Mouse (Mus musculus): Measurements from ENCODE around the gene Bach1. TPM values are rescaled to one million over a fixed set of nuclear protein-coding genes. Genes with fewer than 3 reads are reported as not detected.

Bach1 gene
- polyA plus RNA-seq, 1 experiment from 2014 or later, result 23.4 TPM

DNA sequence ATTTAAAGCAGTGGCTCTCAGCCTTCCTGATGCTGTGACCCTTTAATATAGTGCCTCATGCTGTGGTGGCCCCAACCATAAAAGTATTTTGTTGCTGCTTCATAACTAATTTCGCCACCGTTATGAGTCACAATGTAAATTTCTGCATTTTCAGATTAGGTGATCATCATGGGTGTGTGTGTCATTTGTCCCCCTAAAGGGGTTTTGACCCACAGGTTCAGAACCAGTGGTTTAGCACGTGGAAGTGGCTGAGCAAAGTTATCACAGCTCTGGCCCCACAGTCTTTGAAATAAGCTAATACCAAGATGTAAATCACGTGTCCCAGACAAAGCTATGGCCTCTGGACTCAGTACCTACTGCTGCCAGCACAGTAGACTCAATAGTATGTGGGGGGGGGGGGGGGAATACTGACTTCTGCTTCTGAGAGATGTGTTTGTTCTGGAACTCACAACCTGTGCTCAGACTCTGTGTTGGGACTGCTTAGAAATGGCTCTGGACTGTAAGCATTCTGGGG is 36.2 kb downstream of the Bach1 start:
- Histone ChIP-seq H3K9me3 (no peaks in the 10 kb centered on the region), H3K9ac (no peak overlapping the region), H3K4me1 (no peaks in the 10 kb centered on the region), H3K36me3 (peaks cover 24% of the 10 kb centered on the region), H3K27ac (no peak overlapping the region), H3K4me2 (replicated peaks) (no peak overlapping the region), H3K4me3 (no peak overlapping the region), H3K27me3 (replicated peaks) (no peaks in the 10 kb centered on the region)
- no peak for ATAC-seq (ENCODE audit: low FRiP score, low read depth)
- 91% methylated on average over 4 of the region's 4 CpGs for WGBS

DNA sequence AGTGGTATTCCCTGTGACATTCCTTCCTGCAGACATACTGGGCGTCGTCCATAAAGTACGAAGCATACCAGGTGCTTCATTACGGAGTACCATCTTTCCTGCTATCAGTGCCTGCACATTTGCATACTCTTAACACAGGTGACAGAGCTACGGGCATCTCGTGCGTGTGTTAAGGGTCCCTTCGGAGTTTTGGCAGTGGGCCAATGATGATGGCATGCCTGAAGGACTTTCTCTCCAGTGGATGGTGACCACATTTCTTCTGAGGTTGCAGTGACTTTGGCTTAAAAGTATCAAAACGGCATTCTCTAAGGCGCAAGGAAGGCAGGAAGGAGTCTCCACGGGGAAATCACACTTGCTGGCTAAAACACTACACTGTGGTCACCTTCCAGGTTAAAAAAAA is 37.4 kb downstream of the Bach1 start:
- WGBS, result 89% methylated on average over 11 of the region's 11 CpGs
- no peak for ATAC-seq (ENCODE audit: low FRiP score, low read depth)

DNA sequence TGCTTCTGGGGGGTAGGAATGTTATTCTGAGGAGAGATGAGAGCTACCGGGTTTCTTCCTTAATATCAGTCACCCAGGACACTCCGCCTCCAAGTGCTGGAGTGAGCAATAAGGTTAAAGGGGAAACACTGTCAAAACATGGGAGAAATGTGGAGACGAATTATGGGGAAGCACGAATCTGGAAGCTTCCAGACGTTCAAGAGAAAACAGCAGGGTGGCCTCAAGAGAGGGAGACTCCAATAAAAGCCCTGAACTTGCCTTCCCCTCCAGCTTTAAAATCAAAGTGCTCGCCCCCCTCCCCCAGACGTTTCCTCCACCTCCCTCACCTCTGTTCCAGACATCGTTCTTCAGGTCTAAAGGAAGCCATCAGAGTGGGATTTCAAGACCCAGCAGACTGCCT is 38.6 kb downstream of the Bach1 start:
- no peak overlapping the region for H3K4me2 ChIP-seq (replicated peaks)
- no peaks in the 10 kb centered on the region for H3K4me1 ChIP-seq
- 64% methylated on average over 8 of the region's 8 CpGs for WGBS
- no peak overlapping the region for H3K4me3 ChIP-seq
- peaks cover 10% of the 10 kb centered on the region for H3K36me3 ChIP-seq
- no peak overlapping the region for H3K9ac ChIP-seq
- H3K27ac ChIP-seq, result no peak overlapping the region
- ATAC-seq (ENCODE audit: low FRiP score, low read depth), result no peak
- H3K9me3 ChIP-seq, result no peaks in the 10 kb centered on the region
- no peaks in the 10 kb centered on the region for H3K27me3 ChIP-seq (replicated peaks)

More for the DNA sequence above, 37.4 kb downstream of the Bach1 start:
- Histone ChIP-seq H3K27me3 (replicated peaks) (no peaks in the 10 kb centered on the region), H3K27ac (no peak overlapping the region), H3K36me3 (peaks cover 13% of the 10 kb centered on the region), H3K4me3 (no peak overlapping the region), H3K9me3 (no peaks in the 10 kb centered on the region), H3K9ac (no peak overlapping the region), H3K4me2 (replicated peaks) (no peak overlapping the region), H3K4me1 (no peaks in the 10 kb centered on the region)

DNA sequence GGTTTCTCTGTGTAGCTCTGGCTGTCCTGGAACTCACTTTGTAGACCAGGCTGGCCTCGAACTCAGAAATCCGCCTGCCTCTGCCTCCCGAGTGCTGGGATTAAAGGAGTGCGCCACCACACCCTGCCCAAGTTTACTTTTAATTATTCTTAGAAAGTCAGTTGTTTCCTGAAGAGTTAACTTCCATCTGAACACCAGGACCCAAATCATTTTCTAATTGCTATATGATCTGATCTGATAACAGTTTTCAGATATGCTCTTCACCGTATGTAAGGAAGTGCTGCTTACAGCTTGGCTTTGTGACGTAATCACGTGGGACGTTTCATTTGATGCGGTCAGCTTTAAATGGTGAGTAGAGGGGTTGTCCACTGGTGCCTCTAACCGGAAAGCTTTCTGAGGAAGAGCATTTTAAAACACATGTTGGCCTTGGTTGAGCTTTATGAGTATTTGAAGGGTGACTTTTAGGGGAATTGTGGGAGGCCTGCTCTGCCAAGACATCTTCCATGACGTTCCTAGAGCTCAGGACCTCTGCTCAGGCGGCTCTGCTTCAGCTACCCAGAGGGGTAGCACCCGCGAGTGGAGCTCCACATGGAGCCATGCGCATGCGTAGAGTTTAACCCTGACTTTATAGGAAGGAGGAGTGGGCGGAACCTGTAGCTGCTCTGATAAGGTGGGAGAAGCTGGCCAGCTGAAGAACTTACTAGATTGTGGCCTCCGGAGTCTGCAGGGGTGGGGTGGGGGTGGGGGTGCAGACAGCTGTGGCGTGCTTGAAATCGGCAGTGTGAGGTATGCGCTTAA is 39.3 kb downstream of the Bach1 start:
- no peaks in the 10 kb centered on the region for H3K9me3 ChIP-seq
- no peak overlapping the region for H3K4me2 ChIP-seq (replicated peaks)
- no peak overlapping the region for H3K27ac ChIP-seq
- H3K36me3 ChIP-seq, result peaks cover 10% of the 10 kb centered on the region
- WGBS, result 90% methylated on average over 21 of the region's 21 CpGs
- H3K27me3 ChIP-seq (replicated peaks), result no peaks in the 10 kb centered on the region
- no peak overlapping the region for H3K4me3 ChIP-seq
- no peaks in the 10 kb centered on the region for H3K4me1 ChIP-seq
- ATAC-seq (ENCODE audit: low FRiP score, low read depth), result no peak
- H3K9ac ChIP-seq, result no peak overlapping the region

DNA sequence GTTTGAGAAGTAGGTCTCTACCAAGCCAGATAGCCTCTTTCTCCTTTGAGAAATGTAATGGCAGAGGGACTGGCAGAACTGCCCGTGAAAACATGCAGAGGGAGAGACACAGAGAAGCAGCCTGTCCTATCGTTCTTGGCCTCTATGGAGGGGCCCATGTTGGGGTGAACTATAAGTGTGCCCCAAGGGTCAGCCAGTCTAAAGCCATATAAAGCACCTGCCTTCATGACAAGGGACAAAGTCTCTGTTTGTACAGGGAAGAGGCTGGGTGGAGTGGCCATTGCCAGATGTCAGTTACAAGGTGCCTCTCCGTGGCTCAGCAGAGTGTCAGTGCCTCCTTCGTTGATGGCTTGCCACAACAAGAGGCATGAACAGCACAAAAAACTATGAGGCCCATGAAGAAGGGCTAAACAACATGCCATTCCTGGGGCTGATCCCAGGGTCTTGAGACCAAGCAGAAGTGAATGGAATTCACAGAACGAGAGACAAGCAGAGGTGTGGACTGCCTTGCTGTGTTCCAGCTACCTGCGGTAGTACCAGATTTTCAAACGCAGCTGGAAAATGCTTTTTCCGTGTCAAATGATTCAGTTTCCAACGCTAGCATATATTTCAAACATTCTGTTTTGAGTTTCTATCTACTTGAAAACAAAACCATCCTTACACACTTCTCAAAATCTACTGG is 42.4 kb downstream of the Bach1 start:
- 87% methylated on average over 9 of the region's 9 CpGs for WGBS
- Histone ChIP-seq H3K4me2 (replicated peaks) (no peak overlapping the region), H3K4me1 (no peaks in the 10 kb centered on the region), H3K27ac (no peak overlapping the region), H3K4me3 (no peak overlapping the region), H3K9ac (no peak overlapping the region), H3K27me3 (replicated peaks) (no peaks in the 10 kb centered on the region), H3K9me3 (no peaks in the 10 kb centered on the region), H3K36me3 (no peaks in the 10 kb centered on the region)
- no peak for ATAC-seq (ENCODE audit: low FRiP score, low read depth)

DNA sequence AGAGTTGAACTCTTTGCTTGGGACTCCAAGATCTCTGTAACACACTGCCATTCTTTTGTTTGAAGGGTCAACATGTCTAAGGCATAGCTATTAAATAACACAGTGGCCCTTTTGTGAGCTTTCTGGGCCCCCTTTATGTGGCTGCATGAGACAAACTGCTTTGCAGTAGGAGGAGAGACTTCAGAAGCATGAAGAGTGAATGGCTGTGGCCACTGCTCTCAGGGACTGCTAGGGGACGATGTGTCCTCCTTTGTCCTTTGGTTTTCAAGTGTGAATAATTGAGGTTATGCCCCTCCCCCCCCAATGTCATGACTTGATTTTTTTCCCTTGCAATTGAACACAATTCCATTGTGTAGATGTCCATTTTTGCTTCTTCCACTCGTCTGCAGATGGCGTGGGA is 44.9 kb downstream of the Bach1 start:
- Histone ChIP-seq H3K4me2 (replicated peaks) (no peak overlapping the region), H3K9me3 (no peaks in the 10 kb centered on the region), H3K36me3 (no peaks in the 10 kb centered on the region), H3K9ac (no peak overlapping the region), H3K27ac (no peak overlapping the region), H3K4me1 (no peaks in the 10 kb centered on the region), H3K4me3 (no peak overlapping the region), H3K27me3 (replicated peaks) (no peaks in the 10 kb centered on the region)
- WGBS, result 33% methylated on average over 3 of the region's 3 CpGs
- no peak for ATAC-seq (ENCODE audit: low FRiP score, low read depth)

DNA sequence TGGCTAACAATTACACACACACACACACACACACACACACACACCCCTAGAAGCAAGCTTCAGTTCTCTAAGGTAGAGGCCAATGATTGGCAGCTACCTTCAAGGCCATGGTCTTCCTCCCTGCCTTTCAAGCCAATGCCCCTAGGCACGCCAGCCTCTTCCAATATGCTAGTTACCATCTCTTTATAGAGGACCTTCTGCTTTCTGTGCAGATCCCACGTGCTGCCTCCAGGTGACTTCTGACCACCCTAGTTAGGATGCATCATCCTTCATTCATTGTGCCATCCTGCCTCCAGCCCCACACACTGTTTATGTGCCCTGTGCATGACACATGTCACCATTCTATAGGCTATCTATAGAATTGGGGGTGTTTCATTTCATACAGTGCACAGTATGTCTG is 45.6 kb downstream of the Bach1 start:
- Histone ChIP-seq H3K4me2 (replicated peaks) (no peak overlapping the region), H3K27me3 (replicated peaks) (no peaks in the 10 kb centered on the region)

DNA sequence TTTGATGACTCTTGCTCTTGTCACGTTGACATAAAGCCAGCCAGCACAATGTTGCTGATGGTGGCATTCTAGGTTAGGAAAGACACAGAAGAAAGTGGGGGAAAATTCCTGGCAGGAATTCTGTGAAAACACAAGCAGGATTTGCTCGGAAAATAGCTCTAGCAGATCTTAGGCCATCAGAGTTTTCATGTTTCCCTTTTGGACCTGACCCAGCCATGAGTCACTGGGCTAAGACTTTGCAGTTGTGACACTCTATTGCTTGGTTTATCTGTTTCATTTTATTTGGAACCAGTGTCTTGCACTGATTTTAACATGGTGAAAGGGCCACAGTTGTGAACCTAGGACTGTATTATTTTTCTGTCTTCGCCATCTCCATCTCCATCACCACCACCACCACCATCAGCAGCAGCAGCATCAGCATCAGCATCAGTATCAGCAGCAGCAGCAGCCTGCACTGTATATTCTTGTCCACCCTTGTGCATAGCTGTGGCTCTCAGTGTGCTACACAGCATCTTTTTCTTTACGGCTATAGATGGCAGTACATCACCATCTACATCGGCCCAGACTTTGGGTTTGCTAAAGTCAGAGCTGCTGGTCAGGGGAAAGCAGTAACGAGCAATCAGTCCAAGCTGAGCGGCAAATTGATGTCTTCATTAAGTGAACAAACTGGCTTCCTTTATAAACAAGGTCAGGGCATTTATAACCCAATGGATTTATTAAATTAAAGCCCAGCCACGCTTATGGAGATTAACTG is 46.6 kb downstream of the Bach1 start:
- no peak overlapping the region for H3K4me2 ChIP-seq (replicated peaks)
- H3K36me3 ChIP-seq, result no peaks in the 10 kb centered on the region
- H3K27ac ChIP-seq, result no peak overlapping the region
- ATAC-seq (ENCODE audit: low FRiP score, low read depth), result no peak
- H3K9me3 ChIP-seq, result no peaks in the 10 kb centered on the region
- H3K9ac ChIP-seq, result no peak overlapping the region
- no peaks in the 10 kb centered on the region for H3K27me3 ChIP-seq (replicated peaks)
- H3K4me1 ChIP-seq, result no peaks in the 10 kb centered on the region
- WGBS, result 75% methylated on average over 8 of the region's 8 CpGs
- H3K4me3 ChIP-seq, result no peak overlapping the region

More for the DNA sequence above, 45.6 kb downstream of the Bach1 start:
- H3K4me1 ChIP-seq, result no peaks in the 10 kb centered on the region
- no peaks in the 10 kb centered on the region for H3K36me3 ChIP-seq
- H3K9ac ChIP-seq, result no peak overlapping the region
- 83% methylated on average over 2 of the region's 2 CpGs for WGBS
- H3K4me3 ChIP-seq, result no peak overlapping the region
- no peaks in the 10 kb centered on the region for H3K9me3 ChIP-seq
- ATAC-seq (ENCODE audit: low FRiP score, low read depth), result no peak
- H3K27ac ChIP-seq, result no peak overlapping the region

DNA sequence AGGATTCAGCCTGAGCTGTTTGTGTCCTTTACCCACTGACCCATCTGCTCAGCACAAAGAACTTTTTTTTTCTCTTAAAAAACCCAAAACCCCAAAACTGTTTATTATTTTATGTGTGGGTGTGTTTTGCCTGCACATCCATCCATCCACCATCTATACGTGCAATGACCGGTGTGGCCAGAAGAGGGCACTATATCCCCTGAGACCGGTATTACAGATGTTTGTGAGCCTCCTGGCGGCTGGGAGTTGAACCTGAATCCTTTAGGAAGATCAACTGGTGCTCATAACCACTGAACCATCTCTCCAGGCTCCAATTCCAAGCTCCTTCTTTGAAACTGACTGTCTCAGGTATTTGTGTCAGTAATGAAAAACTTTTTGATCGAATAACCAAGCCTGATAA is 48.0 kb downstream of the Bach1 start:
- Histone ChIP-seq H3K4me1 (no peaks in the 10 kb centered on the region), H3K9me3 (no peaks in the 10 kb centered on the region), H3K4me2 (replicated peaks) (no peak overlapping the region), H3K27ac (no peak overlapping the region), H3K27me3 (replicated peaks) (no peaks in the 10 kb centered on the region), H3K9ac (no peak overlapping the region), H3K4me3 (no peak overlapping the region), H3K36me3 (no peaks in the 10 kb centered on the region)
- 24% methylated on average over 5 of the region's 5 CpGs for WGBS
- ATAC-seq (ENCODE audit: low FRiP score, low read depth), result no peak

DNA sequence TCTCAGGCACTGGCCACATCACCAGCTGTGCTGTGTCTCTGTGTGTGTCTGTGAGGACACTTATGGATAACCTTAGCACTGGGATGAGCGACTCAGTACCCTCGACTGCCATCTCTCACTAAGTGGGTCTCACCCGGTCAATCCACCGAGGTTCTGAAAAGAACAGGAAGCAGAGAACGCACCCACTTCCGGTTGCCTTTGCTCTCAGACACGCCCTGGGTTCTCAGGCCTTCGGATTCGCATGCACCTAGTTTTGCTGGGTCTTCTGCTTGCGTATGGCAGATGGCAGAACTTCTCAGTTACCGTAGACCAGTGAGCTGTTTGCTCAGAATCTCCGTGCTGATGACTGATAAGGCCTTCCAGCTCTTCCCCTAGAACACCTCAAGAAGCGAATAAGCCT is 52.5 kb downstream of the Bach1 start:
- H3K27ac ChIP-seq, result no peak overlapping the region
- H3K36me3 ChIP-seq, result no peaks in the 10 kb centered on the region
- H3K4me3 ChIP-seq, result no peak overlapping the region
- no peaks in the 10 kb centered on the region for H3K9me3 ChIP-seq
- no peak for ATAC-seq (ENCODE audit: low FRiP score, low read depth)
- H3K27me3 ChIP-seq (replicated peaks), result no peaks in the 10 kb centered on the region
- no peak overlapping the region for H3K9ac ChIP-seq
- no peak overlapping the region for H3K4me2 ChIP-seq (replicated peaks)
- no peaks in the 10 kb centered on the region for H3K4me1 ChIP-seq
- 92% methylated on average over 13 of the region's 13 CpGs for WGBS

DNA sequence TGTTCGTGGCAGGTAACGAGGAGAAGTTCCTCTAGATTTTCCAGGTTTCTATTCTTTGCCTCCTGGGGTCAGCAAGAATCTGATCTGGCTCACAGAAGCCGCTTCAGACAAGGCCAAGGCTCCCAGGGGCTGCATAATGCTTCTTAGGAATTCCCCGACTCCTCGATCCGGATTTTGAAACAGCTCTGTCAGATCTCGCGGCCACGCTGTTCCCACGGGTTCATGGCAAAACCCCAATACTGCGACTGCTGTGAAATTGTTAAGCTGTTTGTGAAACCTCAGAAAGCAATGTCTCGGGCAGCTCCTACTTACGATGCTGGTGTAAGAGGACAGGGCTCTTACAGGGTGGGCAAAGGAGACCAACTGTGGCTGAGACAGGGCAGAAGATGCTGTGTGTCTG is 53.7 kb downstream of the Bach1 start:
- no peak overlapping the region for H3K27ac ChIP-seq
- H3K9me3 ChIP-seq, result no peaks in the 10 kb centered on the region
- H3K9ac ChIP-seq, result no peak overlapping the region
- WGBS, result 75% methylated on average over 13 of the region's 13 CpGs
- ATAC-seq (ENCODE audit: low FRiP score, low read depth), result no peak
- no peaks in the 10 kb centered on the region for H3K27me3 ChIP-seq (replicated peaks)
- H3K4me1 ChIP-seq, result no peaks in the 10 kb centered on the region
- H3K4me3 ChIP-seq, result no peak overlapping the region
- H3K36me3 ChIP-seq, result no peaks in the 10 kb centered on the region
- H3K4me2 ChIP-seq (replicated peaks), result no peak overlapping the region

DNA sequence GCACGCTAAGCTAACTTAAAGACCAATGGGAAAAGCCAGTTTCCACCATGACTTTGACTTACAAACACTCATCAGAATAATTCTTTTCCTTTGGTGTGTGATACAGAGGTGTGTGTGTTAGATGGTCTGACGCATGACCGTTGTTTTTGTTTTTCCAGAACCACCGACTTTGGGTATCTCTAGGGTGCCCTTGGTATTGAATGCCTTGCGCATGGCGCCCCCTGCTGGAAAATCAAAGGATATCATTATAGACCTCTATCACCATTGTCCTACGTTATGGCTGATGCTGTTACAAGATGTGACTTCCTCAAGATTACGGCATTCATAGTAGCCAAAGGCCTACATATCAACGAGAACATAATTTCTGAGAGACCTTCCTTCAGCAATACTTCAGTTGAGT is 56.1 kb downstream of the Bach1 start:
- peak; percentile 62; the same call in 1 of the 2 replicates for ATAC-seq (ENCODE audit: low FRiP score, low read depth)
- no peak overlapping the region for H3K4me2 ChIP-seq (replicated peaks)
- H3K27me3 ChIP-seq (replicated peaks), result no peaks in the 10 kb centered on the region
- WGBS, result 74% methylated on average over 9 of the region's 9 CpGs
- H3K9me3 ChIP-seq, result no peaks in the 10 kb centered on the region
- H3K9ac ChIP-seq, result no peak overlapping the region
- no peaks in the 10 kb centered on the region for H3K36me3 ChIP-seq
- no peak overlapping the region for H3K27ac ChIP-seq
- H3K4me1 ChIP-seq, result no peaks in the 10 kb centered on the region
- H3K4me3 ChIP-seq, result no peak overlapping the region

Data from neural tube, embryonic 12.5 days (tissue).